Comparison of ENCODE assay signal across 11 mouse cellular contexts in the genomic region with DNA sequence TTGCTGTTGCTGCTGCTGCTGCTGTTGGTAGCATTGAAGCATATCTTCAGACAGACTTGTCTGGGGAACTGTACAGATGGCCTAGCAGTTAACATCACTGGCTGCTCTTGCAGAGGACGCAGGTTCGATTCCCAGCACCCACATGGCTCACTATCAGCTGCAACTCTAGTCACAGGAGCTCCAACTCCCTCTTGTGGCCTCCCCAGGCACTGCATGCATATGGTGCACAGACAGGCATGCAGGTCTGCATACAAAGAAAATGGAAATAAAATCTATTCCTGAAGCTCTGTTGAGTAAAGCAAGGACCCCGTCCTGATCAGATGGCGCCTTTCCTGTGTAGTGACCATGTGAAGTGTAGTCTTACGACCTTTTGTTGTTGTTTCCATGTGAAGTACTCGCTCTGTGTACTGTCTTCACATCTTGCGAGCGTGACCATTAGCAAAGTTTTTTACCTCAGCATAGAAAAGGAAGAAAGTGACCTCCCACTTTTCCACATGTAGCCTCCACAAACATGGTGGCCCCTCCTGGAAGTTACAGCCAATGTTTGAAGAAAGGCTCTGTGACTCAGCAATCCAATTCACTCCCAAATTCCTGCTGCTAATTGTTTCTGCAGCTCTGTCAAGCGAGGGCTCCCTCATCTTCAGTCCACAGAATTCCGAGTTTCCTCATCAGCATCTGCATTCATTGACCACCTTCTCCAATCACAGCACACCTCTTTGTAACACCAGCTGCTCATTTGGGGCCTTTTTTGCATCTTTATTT.
DNase-seq lines count a peak whose midpoint lies in the region; TF ChIP-seq lines count a peak whose summit lies in the region.
"Had no signal": no experiment of that assay in that cellular context is flagged by ENCODE, and none has a peak within 500 bp of the region (broad histone marks: within the 10 kb centered on the region; RNA-seq: fewer than 3 reads in every experiment).

No protein-coding gene starts in this region.

- no peak overlapping the region for H3K9ac ChIP-seq in heart, adult 2 months (ENCODE audit: low read depth, low read length)
- H3K9ac ChIP-seq: forebrain, embryonic 13.5 days; intestine, embryonic 15.5 days had no signal

- H3K4me3 ChIP-seq in heart, adult 2 months: no peak overlapping the region
- H3K4me3 ChIP-seq in left cerebral cortex, adult 2 months: no peak overlapping the region
- H3K4me3 ChIP-seq: embryonic facial prominence, embryonic 10.5 days; forebrain, embryonic 13.5 days; intestine, embryonic 15.5 days had no signal

- intact Hi-C loops in heart, adult 2 months (cut with DNase I): no loop called here
- intact Hi-C loops in left cerebral cortex, adult 2 months (cut with DNase I): no loop called here
- intact Hi-C loops in left cerebral cortex, postnatal 36 days (cut with DNase I): no loop called here

- no peak for TF ChIP-seq EP300 in heart, adult 2 months (IDR thresholded peaks at IDR 0.05; ENCODE audit: insufficient read depth, low read depth, low read length)

- H3K36me3 ChIP-seq in heart, adult 2 months (ENCODE audit: control insufficient read depth, insufficient read depth, low read length): no peaks in the 10 kb centered on the region
- H3K36me3 ChIP-seq: intestine, embryonic 15.5 days had no signal

- no peak for TF ChIP-seq POLR2A in heart, adult 2 months (IDR thresholded peaks at IDR 0.05; ENCODE audit: insufficient read depth, low read depth, low read length)

- peak overlapping the region; percentile 2 for H3K27ac ChIP-seq in heart, adult 2 months
- no peak overlapping the region for H3K27ac ChIP-seq in left cerebral cortex, adult 2 months
- H3K27ac ChIP-seq: forebrain, embryonic 13.5 days; intestine, embryonic 15.5 days had no signal

- no peaks in the 10 kb centered on the region for H3K79me2 ChIP-seq in heart, adult 2 months (replicated peaks; ENCODE audit: control insufficient read depth, insufficient read depth, low read length)

- no peaks in the 10 kb centered on the region; the same call in none of the 2 replicates for H3K4me1 ChIP-seq in heart, adult 2 months (ENCODE audit: control insufficient read depth, insufficient read depth, low read length)

- no peak for DNase-seq in heart, adult 2 months
- no peak for DNase-seq in heart, postnatal 4 days
- DNase-seq in left cerebral cortex, adult 2 months (ENCODE audit: extremely low spot score in 1 of 2, low spot score in 2 of 2): no peak
- no peak for DNase-seq in left cerebral cortex, postnatal 36 days (ENCODE audit: low spot score in 2 of 2)
- peak; percentile 29 for DNase-seq in B cell, adult 2 months
- peak; percentile 1 for DNase-seq in c-Kit-positive CD71-positive TER-119-positive erythroid progenitor cells, embryonic 14.5 days (ENCODE audit: low spot score)
- no peak for DNase-seq in cerebellum, postnatal 4 days (ENCODE audit: low spot score in 2 of 2)
- no peak for DNase-seq in layer of hippocampus, adult 8-10 months (ENCODE audit: low spot score in 2 of 2)

- 71% methylated on average over 10 of the region's 10 CpGs for WGBS in heart, adult 2 months

- peak; percentile 51 for TF ChIP-seq CTCF in heart, adult 2 months (IDR thresholded peaks at IDR 0.05)
- peak; percentile 23 for TF ChIP-seq CTCF in left cerebral cortex, adult 2 months (IDR thresholded peaks at IDR 0.05)

- H3K27me3 ChIP-seq in heart, adult 2 months (ENCODE audit: control insufficient read depth, insufficient read depth, low read length): no peaks in the 10 kb centered on the region
- H3K27me3 ChIP-seq: forebrain, embryonic 13.5 days; intestine, embryonic 15.5 days had no signal

Comparison
In these comparisons a context has a peak if more than half of its experiments do, and no peak if none do; other contexts are left out.
1. DNase-seq: peak in B cell, adult 2 months (2 of 2) and c-Kit-positive CD71-positive TER-119-positive erythroid progenitor cells, embryonic 14.5 days (single experiment); none in heart, adult 2 months (0 of 2), heart, postnatal 4 days (single experiment), left cerebral cortex, adult 2 months (0 of 2), left cerebral cortex, postnatal 36 days (0 of 2), cerebellum, postnatal 4 days (0 of 2) and layer of hippocampus, adult 8-10 months (0 of 2).